Mouse (Mus musculus) midbrain, embryonic 11.5 days (tissue): ENCODE measurements around the gene Slc12a5. TPM values are rescaled to one million over a fixed set of nuclear protein-coding genes. Genes with fewer than 3 reads are reported as not detected.

Experiments used
- ATAC-seq: fragments of 200-750 bp; cut with Nextera tagmentation; 2 replicates; pipeline ENCODE4 v1.8.0; 2017; ENCODE audit warnings: moderate TSS enrichment, moderate library complexity; ENCODE audit not compliant: low FRiP score
- DNase-seq: peaks from one replicate; pipeline ENCODE4 v3.0.0; 2015; ENCODE audit warnings: low spot score; ENCODE audit errors: missing footprints
- H3K27ac ChIP-seq: fragments of 300-500 bp; sonication (generic); 2 replicates; pipeline ENCODE4 v1.5.1; 2014; ENCODE audit warnings: low read depth, low read length
- H3K27me3 ChIP-seq: fragments of 300-500 bp; sonication (generic); 2 replicates; pipeline ENCODE4 v1.6.1; 2014; ENCODE audit warnings: mild to moderate bottlenecking, low read length, moderate library complexity, mixed read lengths; ENCODE audit not compliant: control insufficient read depth, insufficient read depth
- H3K36me3 ChIP-seq: fragments of 300-500 bp; sonication (generic); 2 replicates; pipeline ENCODE4 v1.6.1; 2014; ENCODE audit warnings: mild to moderate bottlenecking, low read length, moderate library complexity, mixed read lengths; ENCODE audit not compliant: control insufficient read depth, insufficient read depth
- H3K4me1 ChIP-seq: fragments of 300-500 bp; sonication (generic); 2 replicates; pipeline ENCODE4 v1.6.1; 2014; ENCODE audit warnings: low read length; ENCODE audit not compliant: control insufficient read depth, insufficient read depth
- H3K4me2 ChIP-seq: fragments of 300-500 bp; sonication (generic); 2 replicates; pipeline ENCODE4 v1.6.1; 2014; ENCODE audit warnings: mild to moderate bottlenecking, moderate library complexity
- H3K4me3 ChIP-seq: fragments of 300-500 bp; sonication (generic); 2 replicates; pipeline ENCODE4 v1.5.1; 2014; ENCODE audit warnings: low read depth, low read length
- H3K9ac ChIP-seq: fragments of 300-500 bp; sonication (generic); 2 replicates; pipeline ENCODE4 v1.6.1; 2014; ENCODE audit warnings: low read length
- H3K9me3 ChIP-seq: fragments of 300-500 bp; sonication (generic); 2 replicates; pipeline ENCODE4 v1.6.1; 2016; ENCODE audit warnings: low read length; ENCODE audit not compliant: control insufficient read depth
- WGBS: fragments of 180-500 bp; shearing (Covaris S2); extraction: QIAGEN DNeasy Blood & Tissue Kit; methylation state at CpG from one replicate; pipeline ENCODE4 v1.1.7; 2014; 5-methylcytosine and 5-hydroxymethylcytosine counted together
- polyA plus RNA-seq: library from polyadenylated mRNA; unstranded; fragments of >200 nt; fragmentation: Nextera tagmentation; extraction: Ambion mirVana; gene quantifications from 2 replicates; pipeline ENCODE4 v1.2.1, GENCODE M21; 2014

The Slc12a5 gene
- polyA plus RNA-seq, 1 experiment from 2014 or later: 3.0 TPM

DNA sequence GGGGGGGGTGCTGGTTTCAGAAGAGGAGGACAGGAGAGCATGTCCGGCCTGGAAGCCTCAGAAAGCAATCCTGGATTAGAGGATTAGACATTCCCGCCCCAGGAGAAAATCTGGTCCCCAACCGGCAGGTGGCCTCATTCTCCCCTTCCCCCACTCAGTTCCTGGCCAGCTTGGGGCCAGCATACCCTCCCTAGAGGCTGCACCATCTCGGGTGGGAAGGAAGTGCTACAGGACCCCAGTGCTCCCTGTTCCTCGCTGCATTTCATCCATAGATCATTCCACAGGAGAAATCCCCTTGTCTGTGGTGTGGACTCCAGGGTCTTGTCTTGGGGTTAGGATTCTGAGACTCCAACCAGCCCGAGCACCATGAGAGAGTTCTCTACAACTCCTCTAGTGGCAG is 6.6 kb downstream of the Slc12a5 start:
- Histone ChIP-seq H3K27ac (no peak overlapping the region), H3K4me3 (no peak overlapping the region), H3K27me3 (peaks cover 64% of the 10 kb centered on the region), H3K4me1 (peaks cover 31% of the 10 kb centered on the region), H3K9ac (no peak overlapping the region), H3K36me3 (no peaks in the 10 kb centered on the region), H3K9me3 (no peaks in the 10 kb centered on the region), H3K4me2 (no peak overlapping the region)
- ATAC-seq (no peak), DNase-seq (no peak)
- 6% methylated on average over 6 of the region's 6 CpGs for WGBS

GRCm38 (mm10) chr2:164967761-164968440 is 7.3 kb downstream of the Slc12a5 start:
- DNase-seq (peak; percentile 89), ATAC-seq (no peak; the same call in 1 of the 2 replicates)

GRCm38 (mm10) chr2:164968451-164968851 is 7.8 kb downstream of the Slc12a5 start:
- H3K4me1 ChIP-seq: peaks cover 31% of the 10 kb centered on the region
- peaks cover 67% of the 10 kb centered on the region for H3K27me3 ChIP-seq
- under 1% methylated on average over 29 of the region's 29 CpGs for WGBS
- H3K4me2 ChIP-seq: peak overlapping the region; percentile 48
- H3K27ac ChIP-seq: no peak overlapping the region
- DNase-seq (peak; percentile 97), ATAC-seq (peak; percentile 28; the same call in 1 of the 2 replicates)
- H3K4me3 ChIP-seq: peak overlapping the region; percentile 34
- H3K9ac ChIP-seq: no peak overlapping the region
- no peaks in the 10 kb centered on the region for H3K9me3 ChIP-seq
- no peaks in the 10 kb centered on the region for H3K36me3 ChIP-seq

More at GRCm38 (mm10) chr2:164967761-164968440, 7.3 kb downstream of the Slc12a5 start:
- H3K9ac ChIP-seq: no peak overlapping the region
- H3K9me3 ChIP-seq: no peaks in the 10 kb centered on the region
- no peak overlapping the region for H3K27ac ChIP-seq
- H3K4me3 ChIP-seq: peak overlapping the region; percentile 34
- H3K27me3 ChIP-seq: peaks cover 67% of the 10 kb centered on the region
- H3K4me2 ChIP-seq: peak overlapping the region; percentile 48
- H3K36me3 ChIP-seq: no peaks in the 10 kb centered on the region
- peaks cover 31% of the 10 kb centered on the region for H3K4me1 ChIP-seq
- 2% methylated on average over 64 of the region's 65 CpGs for WGBS

DNA sequence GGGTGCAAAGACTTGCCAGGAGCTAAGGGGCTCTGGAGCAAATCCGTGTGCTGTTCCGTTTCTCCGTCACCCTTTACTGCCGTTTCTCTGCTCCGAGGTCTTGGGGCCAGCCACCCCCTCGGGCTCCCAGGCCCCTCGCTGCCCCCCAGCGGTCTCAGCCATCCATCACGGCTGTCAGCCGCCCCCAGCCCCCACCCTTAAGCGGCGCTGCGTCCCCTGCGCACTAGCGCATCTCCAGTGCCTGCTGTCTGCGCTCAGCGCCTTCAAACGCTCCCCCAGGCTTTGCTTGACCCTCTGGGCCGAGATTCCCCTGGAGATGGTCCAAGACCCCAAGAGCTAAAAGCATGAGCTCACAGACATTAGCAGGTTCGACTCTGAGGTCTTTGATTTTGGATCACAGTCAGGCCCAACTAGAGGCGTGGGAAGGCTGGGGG is 8.8 kb downstream of the Slc12a5 start:
- DNase-seq (peak; percentile 90), ATAC-seq (no peak)
- H3K36me3 ChIP-seq: no peaks in the 10 kb centered on the region
- no peak overlapping the region for H3K9ac ChIP-seq
- H3K4me2 ChIP-seq: peak overlapping the region; percentile 48; the same call in 1 of the 2 replicates
- H3K9me3 ChIP-seq: no peaks in the 10 kb centered on the region
- WGBS: 2% methylated on average over 16 of the region's 21 CpGs
- peak overlapping the region; percentile 34; the same call in 1 of the 2 replicates for H3K4me3 ChIP-seq
- H3K27me3 ChIP-seq: peaks cover 67% of the 10 kb centered on the region
- no peak overlapping the region for H3K27ac ChIP-seq
- peaks cover 29% of the 10 kb centered on the region for H3K4me1 ChIP-seq

GRCm38 (mm10) chr2:164970631-164971196 is 10.1 kb downstream of the Slc12a5 start:
- no peak overlapping the region for H3K27ac ChIP-seq
- H3K4me3 ChIP-seq: peak overlapping the region; percentile 19
- no peaks in the 10 kb centered on the region for H3K36me3 ChIP-seq
- peak; percentile 70; the same call in 1 of the 2 replicates for ATAC-seq
- WGBS: 0% methylated on average over 42 of the region's 42 CpGs
- H3K9me3 ChIP-seq: no peaks in the 10 kb centered on the region
- H3K4me1 ChIP-seq: peaks cover 22% of the 10 kb centered on the region
- H3K4me2 ChIP-seq: peak overlapping the region; percentile 44
- H3K9ac ChIP-seq: 0 out of 2 replicates have a peak overlapping the region, but pooled peaks have one; percentile 10
- peak; percentile 92 for DNase-seq
- H3K27me3 ChIP-seq: peaks cover 66% of the 10 kb centered on the region

DNA sequence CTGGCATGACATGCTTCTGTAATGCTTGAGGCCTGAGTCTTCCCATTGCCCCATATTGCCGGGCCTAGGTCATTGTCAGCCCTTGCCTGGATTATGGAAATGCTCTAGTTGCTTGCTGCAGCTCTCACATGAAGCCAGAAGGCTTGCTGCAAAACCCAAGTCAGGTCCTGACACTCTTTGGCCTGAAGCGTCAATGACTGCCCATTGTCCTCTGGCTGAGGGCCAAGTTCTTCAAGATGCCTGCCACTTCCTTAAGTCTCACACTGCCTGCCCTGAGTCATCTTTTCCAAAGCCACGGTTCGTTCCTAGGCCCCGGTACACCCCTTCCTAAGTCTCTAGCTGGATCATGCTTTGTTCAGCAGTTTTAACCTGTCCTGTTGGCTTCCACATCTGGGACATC is 12.0 kb downstream of the Slc12a5 start:
- DNase-seq (no peak), ATAC-seq (no peak)
- WGBS: 76% methylated on average over 5 of the region's 5 CpGs

GRCm38 (mm10) chr2:164975611-164976010 is 15.0 kb downstream of the Slc12a5 start:
- DNase-seq (no peak), ATAC-seq (no peak)
- 77% methylated on average over 6 of the region's 6 CpGs for WGBS
- Histone ChIP-seq H3K9ac (no peak overlapping the region), H3K27me3 (peaks cover 17% of the 10 kb centered on the region), H3K9me3 (no peaks in the 10 kb centered on the region), H3K36me3 (no peaks in the 10 kb centered on the region), H3K27ac (no peak overlapping the region), H3K4me1 (peaks cover 6% of the 10 kb centered on the region), H3K4me3 (no peak overlapping the region), H3K4me2 (no peak overlapping the region)

More for the DNA sequence above, 12.0 kb downstream of the Slc12a5 start:
- no peak overlapping the region for H3K4me2 ChIP-seq
- no peaks in the 10 kb centered on the region for H3K9me3 ChIP-seq
- H3K4me1 ChIP-seq: peaks cover 20% of the 10 kb centered on the region
- no peaks in the 10 kb centered on the region for H3K36me3 ChIP-seq
- peaks cover 47% of the 10 kb centered on the region for H3K27me3 ChIP-seq
- H3K27ac ChIP-seq: no peak overlapping the region
- H3K4me3 ChIP-seq: no peak overlapping the region
- H3K9ac ChIP-seq: no peak overlapping the region

- Histone ChIP-seq H3K4me3 (no peak overlapping the region), H3K27me3 (no peaks in the 10 kb centered on the region), H3K9ac (no peak overlapping the region), H3K4me2 (no peak overlapping the region), H3K27ac (no peak overlapping the region), H3K4me1 (peaks cover 4% of the 10 kb centered on the region; the same call in 1 of the 2 replicates), H3K36me3 (no peaks in the 10 kb centered on the region), H3K9me3 (no peaks in the 10 kb centered on the region)
- WGBS: 16% methylated on average over 7 of the region's 7 CpGs
- peak; percentile 90 for DNase-seq
- no peak for ATAC-seq
These were observed 19.1 kb downstream of the Slc12a5 start for GRCm38 (mm10) chr2:164979749-164980148.

DNA sequence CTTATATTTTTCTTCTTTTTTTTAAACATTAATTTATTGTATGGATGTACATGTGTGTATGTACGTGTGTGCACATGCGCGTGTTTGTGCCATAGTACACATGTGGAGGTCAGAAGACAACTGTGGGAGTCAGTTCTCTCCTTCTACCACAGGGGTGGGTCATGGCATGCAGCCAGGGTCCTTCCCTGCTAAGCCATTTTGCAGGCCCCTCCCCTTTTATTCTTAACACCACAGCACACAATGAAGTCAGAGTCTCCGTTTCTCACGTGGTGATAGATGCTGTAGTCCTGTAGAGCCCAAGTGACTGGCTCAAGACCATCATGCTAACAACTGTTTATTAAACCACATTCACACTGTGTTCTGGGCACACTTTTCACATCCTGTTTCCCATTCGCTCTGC is 25.4 kb downstream of the Slc12a5 start:
- no peak overlapping the region for H3K27ac ChIP-seq
- H3K4me3 ChIP-seq: no peak overlapping the region

More for the DNA sequence above, 25.4 kb downstream of the Slc12a5 start:
- no peaks in the 10 kb centered on the region for H3K9me3 ChIP-seq
- H3K27me3 ChIP-seq: no peaks in the 10 kb centered on the region
- H3K36me3 ChIP-seq: no peaks in the 10 kb centered on the region
- 85% methylated on average over 6 of the region's 6 CpGs for WGBS
- DNase-seq (no peak), ATAC-seq (no peak)
- H3K4me1 ChIP-seq: peaks cover 4% of the 10 kb centered on the region; the same call in 1 of the 2 replicates
- H3K4me2 ChIP-seq: no peak overlapping the region
- no peak overlapping the region for H3K9ac ChIP-seq
